Mouse (Mus musculus) MEL (cell line): ENCODE results near the gene Clk3. TPM values are rescaled to one million over a fixed set of nuclear protein-coding genes. Genes with fewer than 3 reads are reported as not detected.

Experiments
- DNase-seq: peaks from one replicate; pipeline ENCODE4 v3.0.0; 2011; ENCODE audit warnings: low read depth, low spot score
- H3K27ac ChIP-seq: 2 replicates; pipeline ENCODE4 v1.5.1; 2012; ENCODE audit warnings: low read depth, mild to moderate bottlenecking, control low read depth, low read length, moderate library complexity; ENCODE audit not compliant: control insufficient read depth
- H3K27me3 ChIP-seq, 2 experiments: fragments of 150-350 bp in 1 of 2; sonication (generic) in 1 of 2; 2 replicates each; pipeline ENCODE4 v1.6.1; 2012; ENCODE audit warnings: low read length in 2 of 2, mild to moderate bottlenecking in 2 of 2, improper control_type of control experiment in 1 of 2, moderate library complexity in 1 of 2; ENCODE audit not compliant: insufficient read depth in 2 of 2, control insufficient read depth in 1 of 2
- H3K36me3 ChIP-seq, 2 experiments: 2 replicates each; pipeline ENCODE4 v1.6.1; 2012 to 2014; ENCODE audit warnings: low read length in 2 of 2, improper control_type of control experiment in 1 of 2, inconsistent platforms in 1 of 2, mild to moderate bottlenecking in 1 of 2; ENCODE audit not compliant: insufficient read depth in 2 of 2, control insufficient read depth in 1 of 2
- H3K4me1 ChIP-seq, 2 experiments: fragments of 150-350 bp in 1 of 2; sonication (generic) in 1 of 2; 2 replicates each; pipeline ENCODE4 v1.6.1; 2012; ENCODE audit warnings: low read length in 2 of 2, improper control_type of control experiment in 1 of 2, mild to moderate bottlenecking in 1 of 2; ENCODE audit not compliant: insufficient read depth in 2 of 2, control insufficient read depth in 1 of 2
- H3K4me3 ChIP-seq, 2 experiments: fragments of 150-350 bp in 1 of 2; sonication (generic) in 1 of 2; 2 replicates each; pipeline ENCODE4 v1.5.1; 2012; ENCODE audit warnings: low read depth in 2 of 2, low read length in 2 of 2, mild to moderate bottlenecking in 2 of 2, moderate library complexity in 2 of 2, control low read depth in 1 of 2, improper control_type of control experiment in 1 of 2; ENCODE audit not compliant: control insufficient read depth in 1 of 2, insufficient read depth in 1 of 2
- H3K79me2 ChIP-seq: 2 replicates; pipeline ENCODE4 v1.6.1; 2012; ENCODE audit warnings: mild to moderate bottlenecking, low read length, moderate library complexity; ENCODE audit not compliant: control insufficient read depth, poor library complexity, insufficient read depth
- H3K9ac ChIP-seq: 2 replicates; pipeline ENCODE4 v1.6.1; 2012; ENCODE audit warnings: low read depth, mild to moderate bottlenecking, control low read depth, low read length, moderate library complexity; ENCODE audit not compliant: control insufficient read depth, poor library complexity, severe bottlenecking
- H3K9me3 ChIP-seq: fragments of 150-350 bp; sonication (generic); replicated peaks from 2 replicates; pipeline ENCODE4 v1.6.1; 2012; ENCODE audit warnings: mild to moderate bottlenecking, low read length, improper control_type of control experiment, moderate library complexity; ENCODE audit not compliant: insufficient read depth
- CHD1 ChIP-seq: IDR thresholded peaks from 2 replicates; pipeline ENCODE4 v1.6.1; 2012; ENCODE audit warnings: low read depth, mild to moderate bottlenecking, inconsistent platforms, low read length, improper control_type of control experiment
- ELF1 ChIP-seq: IDR thresholded peaks from 2 replicates; pipeline ENCODE4 v1.6.1; 2014; ENCODE audit warnings: low read depth, mild to moderate bottlenecking, inconsistent platforms, low read length, improper control_type of control experiment, moderate library complexity
- EP300 ChIP-seq, 2 experiments: IDR thresholded peaks; 2 replicates each; pipeline ENCODE4 v1.6.1; 2011; ENCODE audit warnings: improper control_type of control experiment in 2 of 2, low read length in 2 of 2, low read depth in 1 of 2, mild to moderate bottlenecking in 1 of 2
- GABPA ChIP-seq: IDR thresholded peaks from 2 replicates; pipeline ENCODE4 v1.6.1; 2012; ENCODE audit warnings: low read depth, mild to moderate bottlenecking, inconsistent platforms, low read length, improper control_type of control experiment, moderate library complexity
- GATA1 ChIP-seq: IDR thresholded peaks from 2 replicates; pipeline ENCODE4 v1.6.1; 2011; ENCODE audit warnings: low read depth, low read length, improper control_type of control experiment
- KAT2A ChIP-seq: conservative IDR thresholded peaks from 2 replicates; pipeline ENCODE4 v1.6.1; 2012; ENCODE audit warnings: low read depth, low read length, improper control_type of control experiment, inconsistent platforms
- MAFK ChIP-seq: IDR thresholded peaks from 2 replicates; pipeline ENCODE4 v1.6.1; 2011; ENCODE audit warnings: low read depth, mild to moderate bottlenecking, low read length, improper control_type of control experiment, borderline replicate concordance
- MAX ChIP-seq: IDR thresholded peaks from 2 replicates; pipeline ENCODE4 v1.6.1; 2011; ENCODE audit warnings: low read length, improper control_type of control experiment
- MAZ ChIP-seq: IDR thresholded peaks from 2 replicates; pipeline ENCODE4 v1.6.1; 2012; ENCODE audit warnings: low read depth, mild to moderate bottlenecking, inconsistent platforms, low read length, improper control_type of control experiment
- MXI1 ChIP-seq: IDR thresholded peaks from 2 replicates; pipeline ENCODE4 v1.6.1; 2011; ENCODE audit warnings: mild to moderate bottlenecking, low read depth, low read length, improper control_type of control experiment
- MYB ChIP-seq: IDR thresholded peaks from 2 replicates; pipeline ENCODE4 v1.6.1; 2011; ENCODE audit warnings: mild to moderate bottlenecking, low read depth, low read length, improper control_type of control experiment
- MYC ChIP-seq: IDR thresholded peaks from 2 replicates; pipeline ENCODE4 v1.6.1; 2011; ENCODE audit warnings: low read depth, mild to moderate bottlenecking, low read length, improper control_type of control experiment, moderate library complexity
- NELFE ChIP-seq: IDR thresholded peaks from 2 replicates; pipeline ENCODE4 v1.6.1; 2011; ENCODE audit warnings: low read depth, low read length, improper control_type of control experiment
- POLR2A ChIP-seq, 2 experiments: IDR thresholded peaks; 2 replicates each; pipeline ENCODE4 v1.6.1; 2011 to 2012; ENCODE audit warnings: low read length in 2 of 2, mild to moderate bottlenecking in 2 of 2, control low read depth in 1 of 2, improper control_type of control experiment in 1 of 2, low read depth in 1 of 2, moderate library complexity in 1 of 2; ENCODE audit not compliant: control insufficient read depth in 1 of 2, insufficient read depth in 1 of 2, poor library complexity in 1 of 2
- POLR2AphosphoS2 ChIP-seq: IDR thresholded peaks from 2 replicates; pipeline ENCODE4 v1.6.1; 2011; ENCODE audit warnings: low read length, improper control_type of control experiment
- RAD21 ChIP-seq: IDR thresholded peaks from 2 replicates; pipeline ENCODE4 v1.6.1; 2011; ENCODE audit warnings: mild to moderate bottlenecking, low read depth, low read length, improper control_type of control experiment
- RCOR1 ChIP-seq: IDR thresholded peaks from 2 replicates; pipeline ENCODE4 v1.6.1; 2012; ENCODE audit warnings: low read depth, mild to moderate bottlenecking, inconsistent platforms, low read length, improper control_type of control experiment
- SMC3 ChIP-seq: IDR thresholded peaks from 2 replicates; pipeline ENCODE4 v1.6.1; 2011; ENCODE audit warnings: low read depth, low read length, improper control_type of control experiment
- TBP ChIP-seq: IDR thresholded peaks from 2 replicates; pipeline ENCODE4 v1.8.0; 2011; ENCODE audit warnings: low read depth, low read length, improper control_type of control experiment
- TCF12 ChIP-seq: IDR thresholded peaks from 2 replicates; pipeline ENCODE4 v1.6.1; 2014; ENCODE audit warnings: low read depth, mild to moderate bottlenecking, inconsistent platforms, low read length, improper control_type of control experiment, moderate library complexity
- UBTF ChIP-seq: IDR thresholded peaks from 2 replicates; pipeline ENCODE4 v1.6.1; 2012; ENCODE audit warnings: low read depth, mild to moderate bottlenecking, inconsistent platforms, low read length, improper control_type of control experiment, moderate library complexity, borderline replicate concordance; ENCODE audit not compliant: insufficient read depth
- USF2 ChIP-seq, 2 experiments: IDR thresholded peaks; 2 replicates each; pipeline ENCODE4 v1.6.1; 2011 to 2012; ENCODE audit warnings: improper control_type of control experiment in 2 of 2, low read length in 2 of 2, borderline replicate concordance in 1 of 2, inconsistent platforms in 1 of 2, low read depth in 1 of 2, mild to moderate bottlenecking in 1 of 2; ENCODE audit not compliant: insufficient read depth in 1 of 2
- ZC3H11A ChIP-seq: IDR thresholded peaks from 2 replicates; pipeline ENCODE4 v1.6.1; 2012; ENCODE audit warnings: low read depth, mild to moderate bottlenecking, inconsistent platforms, low read length, improper control_type of control experiment
- ZMIZ1 ChIP-seq: IDR thresholded peaks from 2 replicates; pipeline ENCODE4 v1.6.1; 2012; ENCODE audit warnings: low read depth, mild to moderate bottlenecking, inconsistent platforms, low read length, improper control_type of control experiment, moderate library complexity
- ZNF384 ChIP-seq: IDR thresholded peaks from 2 replicates; pipeline ENCODE4 v1.6.1; 2012; ENCODE audit warnings: low read depth, mild to moderate bottlenecking, inconsistent platforms, low read length, improper control_type of control experiment
- polyA plus RNA-seq, 2 experiments: library from polyadenylated mRNA; stranded (reverse) in 1 of 2; unstranded in 1 of 2; fragments of >175 nt in 1 of 2; fragments of >200 nt in 1 of 2; gene quantifications; 2 replicates each; pipeline versions ENCODE4 v1.2.1 to v1.2.4; 2012; ENCODE audit warnings: low replicate concordance in 2 of 2, low read depth in 1 of 2; ENCODE audit not compliant: insufficient read length in 2 of 2, insufficient read depth in 1 of 2, missing spikeins in 1 of 2
- total RNA-seq: library from RNA; depleted of rRNA; stranded (reverse); fragments of 300-350 nt; gene quantifications from 2 replicates; pipeline ENCODE4 v1.2.3, GENCODE M21; 2012

Gene Clk3
- total and polyA plus RNA-seq, 3 experiments, result 31.2 to 65.6 TPM; not detected in 1

- no peak overlapping the region for H3K9ac ChIP-seq
- H3K27ac ChIP-seq, result no peak overlapping the region
- no peaks in the 10 kb centered on the region for H3K27me3 ChIP-seq
- no peak for DNase-seq
- no peaks in the 10 kb centered on the region for H3K79me2 ChIP-seq
- H3K4me1 ChIP-seq, result peaks cover 0 to 5% of the 10 kb centered on the region in 2 experiments; a peak in 2 of 4 replicates
- no peaks in the 10 kb centered on the region for H3K9me3 ChIP-seq
- H3K36me3 ChIP-seq, result peaks cover 7 to 25% of the 10 kb centered on the region in 2 experiments; a peak in 3 of 4 replicates
- TF ChIP-seq GATA1 (no peak), RAD21 (no peak), ELF1 (no peak), CHD1 (no peak), TCF12 (no peak), MAZ (no peak), EP300 (IDR thresholded peaks at IDR 0.05; ENCODE audit: low read depth in 1 of 2, low read length in 2 of 2) (no peak), TBP (no peak), MAX (no peak), ZNF384 (no peak), POLR2AphosphoS2 (no peak), MAFK (no peak), MYB (no peak), MXI1 (no peak), USF2 (IDR thresholded peaks at IDR 0.05; ENCODE audit: borderline replicate concordance in 1 of 2, insufficient read depth in 1 of 2, low read depth in 1 of 2, low read length in 2 of 2) (no peak), ZC3H11A (no peak)
- no peak overlapping the region for H3K4me3 ChIP-seq
These were observed 17.5 kb downstream of the Clk3 start for GRCm38 (mm10) chr9:57748137-57748536.

GRCm38 (mm10) chr9:57747067-57747466 lies 18.6 kb downstream of the Clk3 start:
- Histone ChIP-seq H3K9me3 (no peaks in the 10 kb centered on the region), H3K79me2 (no peaks in the 10 kb centered on the region), H3K4me1 (peaks cover 0 to 5% of the 10 kb centered on the region in 2 experiments; a peak in 2 of 4 replicates), H3K4me3 (no peak overlapping the region), H3K27ac (no peak overlapping the region), H3K27me3 (no peaks in the 10 kb centered on the region), H3K36me3 (peaks cover 7 to 18% of the 10 kb centered on the region in 2 experiments; a peak in 3 of 4 replicates), H3K9ac (no peak overlapping the region)
- TF ChIP-seq UBTF (no peak), SMC3 (no peak), NELFE (no peak), RAD21 (no peak), POLR2A (IDR thresholded peaks at IDR 0.05; ENCODE audit: control insufficient read depth in 1 of 2, insufficient read depth in 1 of 2, low read depth in 1 of 2, low read length in 2 of 2, poor library complexity in 1 of 2) (no peak), MAZ (no peak), TBP (no peak), MAX (no peak), MYC (no peak), ZMIZ1 (no peak), TCF12 (no peak), ZNF384 (no peak), RCOR1 (no peak), GABPA (no peak), MAFK (no peak), KAT2A (no peak), POLR2AphosphoS2 (no peak)
- DNase-seq, result peak; percentile 50
